Mouse (Mus musculus): ENCODE data around the gene Sdk1. TPM values are rescaled to one million over a fixed set of nuclear protein-coding genes. Genes with fewer than 3 reads are reported as not detected.
"Not testable (repeated sequence)": the region's sequence is repeated elsewhere in the genome, so short reads cannot be mapped to it uniquely, and the experiment has no call there.

Sdk1 gene
- total and polyA plus RNA-seq, 2 experiments from 2014 or later: 2.2 to 58.4 TPM

DNA sequence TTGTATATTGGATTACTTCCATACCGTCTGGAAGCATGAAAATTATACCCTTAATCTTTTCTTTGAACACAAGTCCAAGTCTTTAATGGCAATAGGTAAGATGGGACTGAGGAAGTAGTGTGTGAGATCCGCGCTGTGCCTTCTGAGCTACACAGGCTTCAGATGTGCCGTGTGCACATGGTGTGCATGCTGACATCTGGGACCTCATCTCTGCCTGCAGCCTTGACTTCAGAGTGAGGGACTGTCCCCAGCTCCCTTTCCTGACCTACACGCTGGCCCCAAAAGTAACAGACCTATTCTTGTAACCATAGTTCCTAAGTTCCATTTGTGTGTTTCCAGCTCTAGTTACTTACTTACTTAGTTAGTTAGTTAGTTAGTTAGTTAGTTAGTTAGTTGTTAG lies 390.4 kb downstream of the Sdk1 start:
- Histone ChIP-seq H3K9me3 (ENCODE audit: low read length) (no peaks in the 10 kb centered on the region), H3K9ac (replicated peaks; ENCODE audit: low read length) (no peak overlapping the region), H3K4me1 (ENCODE audit: insufficient read depth, low read length) (no peaks in the 10 kb centered on the region), H3K4me3 (ENCODE audit: low read length) (no peak overlapping the region), H3K36me3 (ENCODE audit: insufficient read depth, low read length) (no peaks in the 10 kb centered on the region), H3K27ac (no peak overlapping the region), H3K27me3 (ENCODE audit: insufficient read depth, low read length) (no peaks in the 10 kb centered on the region), H3K4me2 (ENCODE audit: low read depth, low read length) (no peak overlapping the region)
- DNase-seq (ENCODE audit: low spot score): no peak
- ATAC-seq: no peak
- 91% methylated on average over 5 of the region's 5 CpGs for WGBS
- no peak for TF ChIP-seq CTCF (IDR thresholded peaks at IDR 0.05; ENCODE audit: low read depth)

DNA sequence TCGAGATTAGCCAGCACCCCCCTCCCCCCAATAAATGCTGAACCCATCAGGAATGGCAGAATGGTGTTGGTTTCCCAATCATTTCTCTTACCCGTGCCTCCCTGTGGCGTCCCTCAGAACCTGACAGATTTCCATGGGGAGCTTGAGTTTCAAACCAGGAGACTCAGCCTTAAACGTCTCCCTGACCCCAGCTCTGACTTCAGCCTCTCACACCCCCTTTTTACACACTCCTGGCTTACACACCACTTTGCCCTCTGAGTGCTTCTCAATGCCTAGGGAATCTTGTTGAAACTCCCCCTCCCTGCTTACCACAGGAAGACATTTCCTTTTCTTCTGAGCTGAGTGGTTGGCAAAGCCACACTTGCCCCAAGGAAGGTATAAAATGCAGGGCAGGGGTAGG lies 392.0 kb downstream of the Sdk1 start:
- H3K4me1 ChIP-seq (ENCODE audit: insufficient read depth, low read length): no peaks in the 10 kb centered on the region
- ATAC-seq (no peak), DNase-seq (ENCODE audit: low spot score) (no peak)
- no peak overlapping the region for H3K27ac ChIP-seq
- H3K36me3 ChIP-seq (ENCODE audit: insufficient read depth, low read length): no peaks in the 10 kb centered on the region
- 71% methylated on average over 4 of the region's 4 CpGs for WGBS
- H3K9me3 ChIP-seq (ENCODE audit: low read length): no peaks in the 10 kb centered on the region
- H3K4me2 ChIP-seq (ENCODE audit: low read depth, low read length): no peak overlapping the region
- TF ChIP-seq CTCF (IDR thresholded peaks at IDR 0.05; ENCODE audit: low read depth): no peak
- H3K4me3 ChIP-seq (ENCODE audit: low read length): no peak overlapping the region
- no peaks in the 10 kb centered on the region for H3K27me3 ChIP-seq (ENCODE audit: insufficient read depth, low read length)
- H3K9ac ChIP-seq (replicated peaks; ENCODE audit: low read length): no peak overlapping the region

DNA sequence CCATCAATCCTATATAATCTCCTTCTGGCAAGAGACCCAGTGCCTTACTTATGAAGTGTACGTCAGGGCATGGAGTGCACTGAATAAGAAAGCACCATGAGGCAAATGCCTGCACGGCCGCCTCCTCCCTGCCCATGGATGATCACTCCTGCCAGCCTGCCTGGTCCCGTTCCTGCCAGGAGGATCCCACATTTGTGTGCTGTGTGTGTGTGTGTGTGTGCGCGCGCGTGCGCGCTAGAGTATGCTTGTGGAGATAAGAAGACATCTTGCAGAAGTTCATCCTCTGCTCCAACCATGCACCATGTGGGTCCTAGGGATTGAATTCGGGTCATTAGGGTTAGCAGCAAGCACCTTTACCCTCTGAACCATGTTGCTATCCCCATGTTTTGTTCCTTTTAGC lies 395.1 kb downstream of the Sdk1 start:
- WGBS: 89% methylated on average over 11 of the region's 11 CpGs
- no peak for DNase-seq (ENCODE audit: low spot score)
- Histone ChIP-seq H3K36me3 (ENCODE audit: insufficient read depth, low read length) (no peaks in the 10 kb centered on the region), H3K4me3 (ENCODE audit: low read length) (no peak overlapping the region), H3K9me3 (ENCODE audit: low read length) (no peaks in the 10 kb centered on the region), H3K27ac (no peak overlapping the region), H3K4me1 (ENCODE audit: insufficient read depth, low read length) (no peaks in the 10 kb centered on the region), H3K4me2 (ENCODE audit: low read depth, low read length) (no peak overlapping the region), H3K9ac (replicated peaks; ENCODE audit: low read length) (no peak overlapping the region), H3K27me3 (ENCODE audit: insufficient read depth, low read length) (no peaks in the 10 kb centered on the region)
- no peak for ATAC-seq
- no peak for TF ChIP-seq CTCF (IDR thresholded peaks at IDR 0.05; ENCODE audit: low read depth)

DNA sequence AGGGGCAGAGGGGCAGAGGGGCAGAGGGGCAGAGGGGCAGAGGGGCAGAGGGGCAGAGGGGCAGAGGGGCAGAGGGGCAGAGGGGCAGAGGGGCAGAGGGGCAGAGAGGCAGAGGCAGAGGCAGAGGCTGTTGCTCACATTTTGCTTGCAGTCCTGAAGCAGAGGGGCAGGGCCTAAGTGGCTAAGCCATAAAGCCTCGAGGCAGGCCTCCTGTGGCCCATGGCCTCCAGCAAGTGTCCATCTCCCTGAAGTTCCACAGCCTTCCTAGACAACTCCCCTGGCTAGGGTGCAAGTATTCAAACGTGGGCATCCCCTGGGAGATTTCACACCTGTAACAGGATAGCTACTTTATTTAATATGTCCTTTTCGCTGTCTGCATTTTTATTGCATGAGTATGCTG lies 395.8 kb downstream of the Sdk1 start:
- 77% methylated on average over 3 of the region's 3 CpGs for WGBS
- not testable (repeated sequence) for ATAC-seq; DNase-seq (ENCODE audit: low spot score); H3K4me2 ChIP-seq (ENCODE audit: low read depth, low read length); H3K4me3 ChIP-seq (ENCODE audit: low read length); H3K4me1 ChIP-seq (ENCODE audit: insufficient read depth, low read length); H3K27ac ChIP-seq; H3K9me3 ChIP-seq (ENCODE audit: low read length); H3K27me3 ChIP-seq (ENCODE audit: insufficient read depth, low read length); H3K36me3 ChIP-seq (ENCODE audit: insufficient read depth, low read length); H3K9ac ChIP-seq (replicated peaks; ENCODE audit: low read length)

DNA sequence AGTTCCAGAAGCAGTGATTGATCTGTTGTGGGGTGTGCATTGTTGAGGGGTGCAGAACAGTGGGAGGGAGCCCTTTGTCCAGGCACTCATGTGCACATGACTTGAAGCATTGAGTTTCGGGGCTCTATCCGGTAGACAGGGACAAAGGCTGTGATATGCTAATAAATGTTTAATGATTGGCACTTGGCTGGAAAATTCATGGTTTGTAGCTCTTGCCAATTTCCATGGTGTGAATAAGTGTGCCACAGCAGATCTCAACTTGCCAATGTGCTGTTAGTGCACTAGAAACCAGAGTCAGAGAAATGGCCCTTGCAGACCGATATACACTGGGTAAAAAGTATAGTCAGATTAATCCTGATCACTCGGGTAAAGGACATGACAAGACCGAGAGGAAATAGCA lies 404.4 kb downstream of the Sdk1 start:
- no peak for TF ChIP-seq CTCF (IDR thresholded peaks at IDR 0.05; ENCODE audit: low read depth)
- no peak for ATAC-seq
- Histone ChIP-seq H3K36me3 (ENCODE audit: insufficient read depth, low read length) (no peaks in the 10 kb centered on the region), H3K9me3 (ENCODE audit: low read length) (no peaks in the 10 kb centered on the region), H3K4me3 (ENCODE audit: low read length) (no peak overlapping the region), H3K27ac (no peak overlapping the region), H3K4me1 (ENCODE audit: insufficient read depth, low read length) (no peaks in the 10 kb centered on the region), H3K9ac (replicated peaks; ENCODE audit: low read length) (no peak overlapping the region), H3K27me3 (ENCODE audit: insufficient read depth, low read length) (no peaks in the 10 kb centered on the region), H3K4me2 (ENCODE audit: low read depth, low read length) (no peak overlapping the region)
- DNase-seq (ENCODE audit: low spot score): no peak
- WGBS: 59% methylated on average over 5 of the region's 5 CpGs

DNA sequence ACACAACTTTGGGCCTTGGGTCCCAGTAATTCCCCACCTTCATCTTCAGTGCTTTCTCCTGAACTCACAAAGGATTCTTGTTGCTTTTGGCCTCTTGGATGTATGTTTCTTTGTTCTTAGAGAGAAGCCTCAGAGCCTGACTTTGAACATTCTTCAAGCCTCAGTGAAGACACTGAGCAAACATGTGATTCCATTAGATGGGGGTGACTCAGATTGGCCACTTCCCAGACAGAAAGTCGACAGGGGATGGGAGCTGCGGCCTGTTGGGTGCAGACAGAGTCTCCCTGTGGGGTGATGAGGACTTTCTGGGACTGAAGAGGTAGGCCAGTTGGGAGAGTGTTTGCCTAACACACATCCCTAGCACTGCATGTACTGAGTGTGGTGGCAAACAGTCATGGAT lies 405.3 kb downstream of the Sdk1 start:
- WGBS: 67% methylated on average over 2 of the region's 2 CpGs
- no peak for TF ChIP-seq CTCF (IDR thresholded peaks at IDR 0.05; ENCODE audit: low read depth)
- Histone ChIP-seq H3K4me1 (ENCODE audit: insufficient read depth, low read length) (no peaks in the 10 kb centered on the region), H3K36me3 (ENCODE audit: insufficient read depth, low read length) (no peaks in the 10 kb centered on the region), H3K9ac (replicated peaks; ENCODE audit: low read length) (no peak overlapping the region), H3K4me3 (ENCODE audit: low read length) (no peak overlapping the region), H3K27me3 (ENCODE audit: insufficient read depth, low read length) (no peaks in the 10 kb centered on the region), H3K9me3 (ENCODE audit: low read length) (no peaks in the 10 kb centered on the region), H3K27ac (no peak overlapping the region), H3K4me2 (ENCODE audit: low read depth, low read length) (no peak overlapping the region)
- no peak for ATAC-seq
- DNase-seq (ENCODE audit: low spot score): no peak

DNA sequence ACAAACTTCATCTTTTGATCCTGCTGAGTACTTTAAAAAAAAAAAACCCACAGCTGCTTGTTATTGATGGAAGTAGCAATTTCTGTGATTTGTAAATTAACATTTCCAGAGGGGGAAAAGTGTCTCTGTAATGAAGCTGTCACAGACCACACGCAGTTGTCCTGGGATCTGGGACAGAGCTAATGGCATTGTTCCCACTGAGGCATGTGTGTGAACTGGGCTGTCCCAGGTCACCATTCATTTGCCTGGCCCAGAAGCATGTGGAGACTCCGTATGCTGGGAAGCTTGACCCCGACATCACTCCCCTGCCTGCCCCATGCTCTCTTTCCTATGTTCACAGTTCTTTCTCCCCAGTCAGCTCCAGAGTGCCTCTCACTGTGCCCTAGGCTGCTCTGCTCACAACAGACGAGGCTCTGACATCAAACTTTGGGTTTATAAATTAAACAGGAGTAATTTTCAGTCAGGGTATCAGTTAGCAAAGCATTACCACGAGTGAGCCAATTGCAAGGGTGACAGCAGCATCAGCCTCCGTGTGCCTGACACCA lies 408.6 kb downstream of the Sdk1 start:
- H3K27me3 ChIP-seq (ENCODE audit: insufficient read depth, low read length): no peaks in the 10 kb centered on the region
- 51% methylated on average over 6 of the region's 6 CpGs for WGBS

More for the DNA sequence above, 408.6 kb downstream of the Sdk1 start:
- Histone ChIP-seq H3K9ac (replicated peaks; ENCODE audit: low read length) (no peak overlapping the region), H3K27ac (no peak overlapping the region), H3K4me1 (ENCODE audit: insufficient read depth, low read length) (no peaks in the 10 kb centered on the region), H3K4me2 (ENCODE audit: low read depth, low read length) (no peak overlapping the region), H3K4me3 (ENCODE audit: low read length) (no peak overlapping the region), H3K9me3 (ENCODE audit: low read length) (no peaks in the 10 kb centered on the region), H3K36me3 (ENCODE audit: insufficient read depth, low read length) (no peaks in the 10 kb centered on the region)
- TF ChIP-seq CTCF (IDR thresholded peaks at IDR 0.05; ENCODE audit: low read depth): no peak
- DNase-seq (ENCODE audit: low spot score): no peak
- ATAC-seq: no peak

All from hindbrain, postnatal 0 days (tissue).